Mouse (Mus musculus) forebrain, embryonic 16.5 days (tissue): ENCODE measurements around the gene Rora. TPM values are rescaled to one million over a fixed set of nuclear protein-coding genes. Genes with fewer than 3 reads are reported as not detected.

Source experiments
- ATAC-seq: fragments of 200-750 bp; cut with Nextera tagmentation; 2 replicates; pipeline ENCODE4 v1.8.0; 2017; ENCODE audit warnings: mild to moderate bottlenecking, moderate library complexity
- H3K27ac ChIP-seq: fragments of 300-500 bp; sonication (generic); 2 replicates; pipeline ENCODE4 v1.5.1; 2014; ENCODE audit warnings: low read length, control low read depth
- H3K27me3 ChIP-seq: fragments of 300-500 bp; sonication (generic); replicated peaks from 2 replicates; pipeline ENCODE4 v1.6.1; 2014; ENCODE audit warnings: low read length; ENCODE audit not compliant: control insufficient read depth, insufficient read depth
- H3K36me3 ChIP-seq: fragments of 300-500 bp; sonication (generic); 2 replicates; pipeline ENCODE4 v1.6.1; 2014; ENCODE audit not compliant: control insufficient read depth, insufficient read depth
- H3K4me1 ChIP-seq: fragments of 300-500 bp; sonication (generic); replicated peaks from 2 replicates; pipeline ENCODE4 v1.6.1; 2014; ENCODE audit warnings: low read length; ENCODE audit not compliant: control insufficient read depth, insufficient read depth
- H3K4me2 ChIP-seq: fragments of 300-500 bp; sonication (generic); 2 replicates; pipeline ENCODE4 v1.6.1; 2014; ENCODE audit warnings: mild to moderate bottlenecking, low read length, control low read depth
- H3K4me3 ChIP-seq: fragments of 300-500 bp; sonication (generic); replicated peaks from 2 replicates; pipeline ENCODE4 v1.5.1; 2014; ENCODE audit warnings: mild to moderate bottlenecking, low read length, control low read depth
- H3K9ac ChIP-seq: fragments of 300-500 bp; sonication (generic); replicated peaks from 2 replicates; pipeline ENCODE4 v1.6.1; 2014; ENCODE audit warnings: low read depth, low read length, control low read depth
- H3K9me3 ChIP-seq: fragments of 300-500 bp; sonication (generic); 2 replicates; pipeline ENCODE4 v1.6.1; 2016; ENCODE audit warnings: low read length; ENCODE audit not compliant: control insufficient read depth
- WGBS: fragments of 180-500 bp; shearing (Covaris S2); extraction: QIAGEN DNeasy Blood & Tissue Kit; methylation state at CpG from one replicate; pipeline ENCODE4 v1.1.7; 2014; 5-methylcytosine and 5-hydroxymethylcytosine counted together
- polyA plus RNA-seq: library from polyadenylated mRNA; unstranded; fragments of >200 nt; fragmentation: Nextera tagmentation; extraction: Ambion mirVana; gene quantifications from 2 replicates; pipeline ENCODE4 v1.2.1, GENCODE M21; 2015

The Rora gene
- polyA plus RNA-seq, 1 experiment from 2014 or later = 7.9 TPM

GRCm38 (mm10) chr9:69165096-69165836, 511.7 kb downstream of the Rora start:
- no peak for ATAC-seq
- Histone ChIP-seq H3K27ac (no peak overlapping the region), H3K9ac (no peak overlapping the region), H3K4me1 (no peaks in the 10 kb centered on the region), H3K4me3 (no peak overlapping the region), H3K27me3 (no peaks in the 10 kb centered on the region), H3K36me3 (no peaks in the 10 kb centered on the region), H3K4me2 (no peak overlapping the region), H3K9me3 (no peaks in the 10 kb centered on the region)
- WGBS = 88% methylated on average over 7 of the region's 7 CpGs

- no peaks in the 10 kb centered on the region for H3K4me1 ChIP-seq
- H3K4me2 ChIP-seq = no peak overlapping the region
- no peaks in the 10 kb centered on the region for H3K27me3 ChIP-seq
- 89% methylated on average over 6 of the region's 6 CpGs for WGBS
- no peak overlapping the region for H3K9ac ChIP-seq
- ATAC-seq = no peak
- no peak overlapping the region for H3K4me3 ChIP-seq
- no peak overlapping the region for H3K27ac ChIP-seq
- no peaks in the 10 kb centered on the region for H3K36me3 ChIP-seq
- no peaks in the 10 kb centered on the region for H3K9me3 ChIP-seq
These were observed 520.5 kb downstream of the Rora start for GRCm38 (mm10) chr9:69174061-69174460.

GRCm38 (mm10) chr9:69174527-69175116, 521.0 kb downstream of the Rora start:
- Histone ChIP-seq H3K4me3 (no peak overlapping the region), H3K4me2 (no peak overlapping the region), H3K9me3 (no peaks in the 10 kb centered on the region), H3K4me1 (no peaks in the 10 kb centered on the region), H3K27me3 (no peaks in the 10 kb centered on the region), H3K9ac (no peak overlapping the region), H3K27ac (no peak overlapping the region), H3K36me3 (no peaks in the 10 kb centered on the region)
- ATAC-seq = no peak
- WGBS = 80% methylated on average over 10 of the region's 10 CpGs

- ATAC-seq = no peak
- Histone ChIP-seq H3K4me2 (no peak overlapping the region), H3K4me1 (no peaks in the 10 kb centered on the region), H3K27ac (no peak overlapping the region), H3K36me3 (no peaks in the 10 kb centered on the region), H3K27me3 (no peaks in the 10 kb centered on the region), H3K9me3 (no peaks in the 10 kb centered on the region), H3K9ac (no peak overlapping the region), H3K4me3 (no peak overlapping the region)
- WGBS = 96% methylated on average over 3 of the region's 3 CpGs
These were observed 523.4 kb downstream of the Rora start for GRCm38 (mm10) chr9:69176988-69177387.

GRCm38 (mm10) chr9:69179224-69179623, 525.6 kb downstream of the Rora start:
- 94% methylated on average over 8 of the region's 8 CpGs for WGBS
- H3K27me3 ChIP-seq = no peaks in the 10 kb centered on the region
- no peak overlapping the region for H3K27ac ChIP-seq
- no peak for ATAC-seq
- H3K36me3 ChIP-seq = no peaks in the 10 kb centered on the region
- H3K4me2 ChIP-seq = no peak overlapping the region
- H3K4me3 ChIP-seq = no peak overlapping the region
- H3K9ac ChIP-seq = no peak overlapping the region
- no peaks in the 10 kb centered on the region for H3K4me1 ChIP-seq
- H3K9me3 ChIP-seq = no peaks in the 10 kb centered on the region

- Histone ChIP-seq H3K27ac (no peak overlapping the region), H3K36me3 (no peaks in the 10 kb centered on the region), H3K4me2 (no peak overlapping the region), H3K4me1 (no peaks in the 10 kb centered on the region), H3K4me3 (no peak overlapping the region), H3K27me3 (no peaks in the 10 kb centered on the region), H3K9ac (no peak overlapping the region), H3K9me3 (no peaks in the 10 kb centered on the region)
- WGBS = 28% methylated on average over 3 of the region's 3 CpGs
- ATAC-seq = no peak
These were observed 527.4 kb downstream of the Rora start for GRCm38 (mm10) chr9:69180961-69181360.

GRCm38 (mm10) chr9:69181411-69181810, 527.8 kb downstream of the Rora start:
- no peak overlapping the region for H3K4me3 ChIP-seq
- no peak overlapping the region for H3K4me2 ChIP-seq
- H3K27ac ChIP-seq = no peak overlapping the region
- H3K4me1 ChIP-seq = no peaks in the 10 kb centered on the region
- no peaks in the 10 kb centered on the region for H3K9me3 ChIP-seq
- H3K36me3 ChIP-seq = no peaks in the 10 kb centered on the region
- ATAC-seq = no peak
- no peaks in the 10 kb centered on the region for H3K27me3 ChIP-seq
- no peak overlapping the region for H3K9ac ChIP-seq

GRCm38 (mm10) chr9:69183888-69184287, 530.3 kb downstream of the Rora start:
- no peaks in the 10 kb centered on the region for H3K27me3 ChIP-seq
- no peak overlapping the region for H3K27ac ChIP-seq
- H3K4me1 ChIP-seq = no peaks in the 10 kb centered on the region
- H3K4me2 ChIP-seq = no peak overlapping the region
- H3K36me3 ChIP-seq = no peaks in the 10 kb centered on the region
- no peaks in the 10 kb centered on the region for H3K9me3 ChIP-seq
- WGBS = 68% methylated on average over 4 of the region's 4 CpGs
- no peak for ATAC-seq
- no peak overlapping the region for H3K9ac ChIP-seq
- H3K4me3 ChIP-seq = no peak overlapping the region

- H3K4me1 ChIP-seq = peaks cover 3% of the 10 kb centered on the region; the same call in 1 of the 2 replicates
- no peak for ATAC-seq
- no peaks in the 10 kb centered on the region for H3K27me3 ChIP-seq
- H3K4me2 ChIP-seq = no peak overlapping the region
- no peak overlapping the region for H3K4me3 ChIP-seq
- 88% methylated on average over 1 of the region's 1 CpGs for WGBS
- no peaks in the 10 kb centered on the region for H3K9me3 ChIP-seq
- no peak overlapping the region for H3K9ac ChIP-seq
- H3K36me3 ChIP-seq = no peaks in the 10 kb centered on the region
- no peak overlapping the region for H3K27ac ChIP-seq
These were observed 537.1 kb downstream of the Rora start for GRCm38 (mm10) chr9:69190726-69191125.
